Mouse (Mus musculus) embryo, embryonic 11 days (tissue): ENCODE results near the gene Sirpb1b.
"Not testable (repeated sequence)": the region's sequence is repeated elsewhere in the genome, so short reads cannot be mapped to it uniquely, and the experiment has no call there.

Experiments
- DNase-seq: peaks from one replicate; pipeline ENCODE4 v3.0.0-alpha.2; 2015

The Sirpb1b gene

GRCm38 (mm10) chr3:15574887-15575286, at the start of gene Sirpb1b:
Gene Sirpb1b, minus strand, starts transcription at chr3:15575065.
- DNase-seq = not testable (repeated sequence)

- not testable (repeated sequence) for DNase-seq
Measured at GRCm38 (mm10) chr3:15590377-15591117, 15.7 kb upstream of the Sirpb1b start.

GRCm38 (mm10) chr3:15586665-15587064, 11.8 kb upstream of the Sirpb1b start:
- not testable (repeated sequence) for DNase-seq

GRCm38 (mm10) chr3:15583452-15583851, 8.6 kb upstream of the Sirpb1b start:
- no peak for DNase-seq

- DNase-seq = not testable (repeated sequence)
Measured at GRCm38 (mm10) chr3:15582948-15583347, 8.1 kb upstream of the Sirpb1b start.

- DNase-seq = not testable (repeated sequence)
Measured at GRCm38 (mm10) chr3:15576466-15576865, 1.6 kb upstream of the Sirpb1b start.

GRCm38 (mm10) chr3:15528589-15528988, 46.3 kb downstream of the Sirpb1b start:
- no peak for DNase-seq

- DNase-seq = not testable (repeated sequence)
Measured at GRCm38 (mm10) chr3:15513608-15514007, 61.3 kb downstream of the Sirpb1b start.

GRCm38 (mm10) chr3:15507792-15508321, 67.0 kb downstream of the Sirpb1b start:
- not testable (repeated sequence) for DNase-seq

- DNase-seq = not testable (repeated sequence)
Measured at GRCm38 (mm10) chr3:15474831-15475230, 100.0 kb downstream of the Sirpb1b start.

GRCm38 (mm10) chr3:15470158-15470557, 104.7 kb downstream of the Sirpb1b start:
- DNase-seq = not testable (repeated sequence)
